Mouse (Mus musculus): Measurements from ENCODE around the gene Git1.

GRCm38 (mm10) chr11:77485229-77485628 lies 8.1 kb upstream of the Git1 start:
- TF ChIP-seq CTCF (IDR thresholded peaks at IDR 0.05; ENCODE audit: low read depth, low read length), result no peak
- TF ChIP-seq GATA1 (IDR thresholded peaks at IDR 0.05; ENCODE audit: borderline replicate concordance, low read length), result no peak
- TF ChIP-seq TAL1 (conservative IDR thresholded peaks at IDR 0.05; ENCODE audit: low read depth, low read length), result no peak
- TF ChIP-seq GATA2 (IDR thresholded peaks at IDR 0.05; ENCODE audit: borderline replicate concordance, low read depth, low read length), result no peak
- TF ChIP-seq POLR2AphosphoS5 (IDR thresholded peaks at IDR 0.05; ENCODE audit: insufficient replicate concordance, low read depth, low read length), result no peak
